Mouse (Mus musculus) heart, postnatal 4 days (tissue): ENCODE measurements around the gene Capn11. TPM values are rescaled to one million over a fixed set of nuclear protein-coding genes. Genes with fewer than 3 reads are reported as not detected.
"Not testable (repeated sequence)": the region's sequence is repeated elsewhere in the genome, so short reads cannot be mapped to it uniquely, and the experiment has no call there.

Experiments used
- DNase-seq: peaks from one replicate; pipeline ENCODE4 v3.0.0; 2021
- total RNA-seq, 2 experiments: library from RNA; stranded (reverse); gene quantifications; 2 replicates each; pipeline ENCODE4 v1.2.3; 2021

The Capn11 gene
- total RNA-seq, 2 experiments from 2014 or later = 1.3 TPM; not detected in 1

GRCm38 (mm10) chr17:45628885-45629855 is 30.0 kb downstream of the Capn11 start:
- DNase-seq = peak; percentile 17

GRCm38 (mm10) chr17:45628160-45628559 is 31.0 kb downstream of the Capn11 start:
- no peak for DNase-seq

- peak; percentile 80 for DNase-seq
Measured at GRCm38 (mm10) chr17:45626577-45627134, 32.5 kb downstream of the Capn11 start.

- DNase-seq = not testable (repeated sequence)
Measured at GRCm38 (mm10) chr17:45623425-45623824, 35.7 kb downstream of the Capn11 start.

GRCm38 (mm10) chr17:45619386-45620256 is 39.5 kb downstream of the Capn11 start:
- DNase-seq = peak; percentile 51

GRCm38 (mm10) chr17:45618941-45619385 is 40.2 kb downstream of the Capn11 start:
- DNase-seq = peak; percentile 57

- no peak for DNase-seq
Measured at GRCm38 (mm10) chr17:45617655-45618054, 41.5 kb downstream of the Capn11 start.

- DNase-seq = no peak
Measured at GRCm38 (mm10) chr17:45616679-45617078, 42.4 kb downstream of the Capn11 start.

GRCm38 (mm10) chr17:45616046-45616650 is 43.0 kb downstream of the Capn11 start:
- no peak for DNase-seq

- no peak for DNase-seq
Measured at GRCm38 (mm10) chr17:45612921-45613320, 46.2 kb downstream of the Capn11 start.

- DNase-seq = no peak
Measured at GRCm38 (mm10) chr17:45612008-45612407, 47.1 kb downstream of the Capn11 start.

GRCm38 (mm10) chr17:45610144-45610866 is 48.8 kb downstream of the Capn11 start:
- DNase-seq = peak; percentile 45

- no peak for DNase-seq
Measured at GRCm38 (mm10) chr17:45608396-45608795, 50.7 kb downstream of the Capn11 start.

- DNase-seq = no peak
Measured at GRCm38 (mm10) chr17:45606992-45607879, 51.9 kb downstream of the Capn11 start.

- no peak for DNase-seq
Measured at GRCm38 (mm10) chr17:45602984-45603383, 56.1 kb downstream of the Capn11 start.

GRCm38 (mm10) chr17:45601877-45602304 is 57.2 kb downstream of the Capn11 start, which contains the start of gene Mymx:
Gene Mymx (minus strand): TSS chr17:45602102.
- no peak for DNase-seq

GRCm38 (mm10) chr17:45601325-45601724 is 57.8 kb downstream of the Capn11 start:
- no peak for DNase-seq

GRCm38 (mm10) chr17:45600267-45600666 is 58.9 kb downstream of the Capn11 start:
- no peak for DNase-seq

GRCm38 (mm10) chr17:45599446-45600242 is 59.5 kb downstream of the Capn11 start, which contains the start of gene Slc29a1:
Gene Slc29a1 (minus strand): TSS chr17:45599606.
- DNase-seq = peak; percentile 76
